Mouse (Mus musculus): Measurements from ENCODE around the gene Pdia6. TPM values are rescaled to one million over a fixed set of nuclear protein-coding genes. Genes with fewer than 3 reads are reported as not detected.

Pdia6 gene
- polyA plus RNA-seq (2014; fragmentation: Illumina TruSeq; extraction: RNeasy Lipid Tissue Mini Kit (QIAGEN cat#74804); ENCODE audit: low read depth, low replicate concordance): 101 TPM

DNA sequence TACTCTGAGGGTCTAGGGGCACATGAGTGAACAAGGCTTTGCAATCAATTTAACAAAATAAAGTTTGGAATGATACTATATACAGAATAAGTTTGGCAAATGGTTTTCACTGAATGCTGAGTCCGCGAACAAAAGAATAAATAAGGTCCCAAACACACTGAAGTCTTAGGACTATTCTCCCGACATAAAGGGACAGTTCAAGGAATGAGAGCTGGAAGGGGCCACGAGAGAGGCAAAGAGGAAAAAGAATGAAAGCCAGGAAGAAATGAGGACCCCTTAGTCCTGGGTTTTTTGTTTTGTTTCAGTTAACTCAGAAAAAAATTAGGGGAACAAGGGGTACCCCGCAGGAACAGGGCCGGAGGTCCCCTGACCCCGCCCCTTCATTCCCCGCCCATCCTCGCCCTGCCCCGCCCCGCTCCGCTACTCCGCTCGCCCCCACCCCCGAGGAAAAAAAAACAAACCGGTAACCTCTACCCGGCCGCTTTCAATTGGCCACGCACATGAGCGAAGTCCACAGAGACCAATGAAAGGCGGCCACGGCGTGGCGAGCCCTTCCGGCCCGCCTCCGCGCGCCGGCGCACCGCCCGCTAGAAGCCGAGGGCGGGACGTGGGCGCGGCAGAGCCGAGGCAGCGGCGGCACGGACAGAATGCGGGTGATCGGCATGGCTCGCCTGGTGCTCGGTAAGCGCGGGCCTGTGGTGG is at the start of gene Pdia6:
Gene Pdia6, plus strand, starts transcription at position 575 of the 702 bp plus-strand sequence.

DNA sequence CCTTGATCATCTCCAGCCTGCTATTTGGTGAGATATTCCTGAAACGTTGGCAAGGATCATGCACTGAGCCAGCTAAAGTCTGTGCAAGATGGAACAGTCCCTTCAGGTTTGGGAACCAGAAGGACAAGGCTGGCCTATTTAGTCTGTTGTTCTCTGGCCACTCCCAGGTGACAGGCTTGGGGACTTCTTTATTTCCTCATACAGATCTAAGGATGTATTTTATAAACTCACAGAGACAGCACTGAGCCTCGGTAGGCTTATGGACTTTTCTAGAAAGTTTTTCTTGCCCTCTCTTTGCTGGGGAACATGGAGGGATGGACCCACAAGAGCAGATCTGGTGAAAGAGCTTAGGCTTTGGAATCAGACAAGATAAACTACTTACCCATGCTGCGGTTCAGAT is 62.9 kb downstream of the Pdia6 start, which contains the start of gene Atp6v1c2:
Gene Atp6v1c2, minus strand, starts transcription at position 101 of the 400 bp plus-strand sequence.

Other genes starting within 250 kb of the Pdia6 start
- gene Kcnf1, start 89.7 kb upstream of the Pdia6 start, polyA plus RNA-seq (2014; fragmentation: Illumina TruSeq; extraction: RNeasy Lipid Tissue Mini Kit (QIAGEN cat#74804); ENCODE audit: low read depth, low replicate concordance): 0.17 TPM
- gene Atp6v1c2, start 62.8 kb downstream of the Pdia6 start, polyA plus RNA-seq (2014; fragmentation: Illumina TruSeq; extraction: RNeasy Lipid Tissue Mini Kit (QIAGEN cat#74804); ENCODE audit: low read depth, low replicate concordance): not detected
- 31.0 TPM for gene Nol10, start 81.9 kb downstream of the Pdia6 start, polyA plus RNA-seq (2014; fragmentation: Illumina TruSeq; extraction: RNeasy Lipid Tissue Mini Kit (QIAGEN cat#74804); ENCODE audit: low read depth, low replicate concordance)